Mouse (Mus musculus) lung, embryonic 15.5 days (tissue): Measurements from ENCODE around the gene Inpp5b. TPM values are rescaled to one million over a fixed set of nuclear protein-coding genes. Genes with fewer than 3 reads are reported as not detected.
"Not testable (repeated sequence)": the region's sequence is repeated elsewhere in the genome, so short reads cannot be mapped to it uniquely, and the experiment has no call there.

Experiments used
- ATAC-seq: fragments of 200-750 bp; cut with Nextera tagmentation; 2 replicates; pipeline ENCODE4 v1.8.0; 2017; ENCODE audit warnings: moderate number of reproducible peaks, borderline replicate concordance; ENCODE audit not compliant: low FRiP score, low TSS enrichment; ENCODE audit errors: extremely low read depth
- H3K27ac ChIP-seq: fragments of 300-500 bp; sonication (generic); 2 replicates; pipeline ENCODE4 v1.5.1; 2015; ENCODE audit warnings: moderate library complexity, mild to moderate bottlenecking, inconsistent platforms
- H3K27me3 ChIP-seq: fragments of 300-500 bp; sonication (generic); 2 replicates; pipeline ENCODE4 v1.6.1; 2015; ENCODE audit warnings: inconsistent platforms
- H3K36me3 ChIP-seq: fragments of 300-500 bp; sonication (generic); 2 replicates; pipeline ENCODE4 v1.6.1; 2015; ENCODE audit warnings: inconsistent platforms
- H3K4me1 ChIP-seq: fragments of 300-500 bp; sonication (generic); 2 replicates; pipeline ENCODE4 v1.6.1; 2015; ENCODE audit warnings: inconsistent platforms
- H3K4me2 ChIP-seq: fragments of 300-500 bp; sonication (generic); 2 replicates; pipeline ENCODE4 v1.6.1; 2015; ENCODE audit warnings: inconsistent platforms, mild to moderate bottlenecking, moderate library complexity
- H3K4me3 ChIP-seq: fragments of 300-500 bp; sonication (generic); 2 replicates; pipeline ENCODE4 v1.5.1; 2015; ENCODE audit warnings: mild to moderate bottlenecking, inconsistent platforms
- H3K9ac ChIP-seq: fragments of 300-500 bp; sonication (generic); 2 replicates; pipeline ENCODE4 v1.6.1; 2015; ENCODE audit warnings: inconsistent platforms
- H3K9me3 ChIP-seq: fragments of 300-500 bp; sonication (generic); 2 replicates; pipeline ENCODE4 v1.6.1; 2016; ENCODE audit warnings: inconsistent platforms
- WGBS: fragments of 180-500 bp; shearing (Covaris S2); methylation state at CpG from one replicate; pipeline ENCODE4 v1.1.7; 2015; 5-methylcytosine and 5-hydroxymethylcytosine counted together
- polyA plus RNA-seq: library from polyadenylated mRNA; unstranded; fragments of >200 nt; fragmentation: Nextera tagmentation; extraction: Ambion mirVana; gene quantifications from 2 replicates; pipeline ENCODE4 v1.2.1, GENCODE M21; 2015

Gene Inpp5b
- polyA plus RNA-seq, 1 experiment from 2014 or later, result 35.5 TPM

GRCm38 (mm10) chr4:124703881-124704796 lies 37.5 kb upstream of the Inpp5b start:
- Histone ChIP-seq H3K9ac (peak overlapping the region; percentile 13; the same call in 1 of the 2 replicates), H3K4me1 (peaks cover 75% of the 10 kb centered on the region), H3K27me3 (peaks cover under 1% of the 10 kb centered on the region; the same call in 1 of the 2 replicates), H3K27ac (peak overlapping the region; percentile 94), H3K4me3 (0 out of 2 replicates have a peak overlapping the region, but pooled peaks have one; percentile 7), H3K9me3 (no peaks in the 10 kb centered on the region), H3K36me3 (peaks cover 6% of the 10 kb centered on the region; the same call in 1 of the 2 replicates), H3K4me2 (peak overlapping the region; percentile 46)
- ATAC-seq, result no peak
- WGBS, result 9% methylated on average over 6 of the region's 6 CpGs

- no peaks in the 10 kb centered on the region for H3K9me3 ChIP-seq
- peaks cover 80% of the 10 kb centered on the region for H3K4me1 ChIP-seq
- H3K9ac ChIP-seq, result no peak overlapping the region
- WGBS, result 4% methylated on average over 11 of the region's 11 CpGs
- peaks cover 6% of the 10 kb centered on the region; the same call in 1 of the 2 replicates for H3K36me3 ChIP-seq
- ATAC-seq, result peak; percentile 17; the same call in 1 of the 2 replicates
- H3K27ac ChIP-seq, result peak overlapping the region; percentile 94
- no peaks in the 10 kb centered on the region for H3K27me3 ChIP-seq
- no peak overlapping the region for H3K4me3 ChIP-seq
- H3K4me2 ChIP-seq, result peak overlapping the region; percentile 46
These were observed 36.7 kb upstream of the Inpp5b start for GRCm38 (mm10) chr4:124704797-124705474.

GRCm38 (mm10) chr4:124705661-124706269 lies 35.9 kb upstream of the Inpp5b start:
- H3K4me2 ChIP-seq, result 0 out of 2 replicates have a peak overlapping the region, but pooled peaks have one; percentile 46
- peaks cover 82% of the 10 kb centered on the region for H3K4me1 ChIP-seq
- H3K4me3 ChIP-seq, result no peak overlapping the region
- H3K9ac ChIP-seq, result no peak overlapping the region
- H3K9me3 ChIP-seq, result no peaks in the 10 kb centered on the region
- H3K27me3 ChIP-seq, result no peaks in the 10 kb centered on the region
- H3K27ac ChIP-seq, result peak overlapping the region; percentile 94
- no peak for ATAC-seq
- 77% methylated on average over 23 of the region's 23 CpGs for WGBS
- peaks cover 6% of the 10 kb centered on the region; the same call in 1 of the 2 replicates for H3K36me3 ChIP-seq

GRCm38 (mm10) chr4:124707381-124708199 lies 34.1 kb upstream of the Inpp5b start:
- 86% methylated on average over 25 of the region's 25 CpGs for WGBS
- ATAC-seq, H3K4me3 ChIP-seq, H3K9me3 ChIP-seq, H3K9ac ChIP-seq, H3K36me3 ChIP-seq, H3K27me3 ChIP-seq, H3K4me2 ChIP-seq: not testable (repeated sequence)
- Histone ChIP-seq H3K4me1 (peaks cover 66% of the 10 kb centered on the region), H3K27ac (peak overlapping the region; percentile 97)

- ATAC-seq, H3K9ac ChIP-seq, H3K27me3 ChIP-seq, H3K36me3 ChIP-seq, H3K9me3 ChIP-seq: not testable (repeated sequence)
- Histone ChIP-seq H3K4me3 (peak overlapping the region; percentile 40; the same call in 1 of the 2 replicates), H3K27ac (peak overlapping the region; percentile 97), H3K4me2 (peak overlapping the region; percentile 67), H3K4me1 (peaks cover 63% of the 10 kb centered on the region)
- 0% methylated on average over 1 of the region's 1 CpGs for WGBS
These were observed 33.5 kb upstream of the Inpp5b start for GRCm38 (mm10) chr4:124708200-124708517.

- H3K27ac ChIP-seq, result peak overlapping the region; percentile 97
- no peaks in the 10 kb centered on the region for H3K9me3 ChIP-seq
- no peaks in the 10 kb centered on the region for H3K27me3 ChIP-seq
- peaks cover 57% of the 10 kb centered on the region for H3K4me1 ChIP-seq
- H3K36me3 ChIP-seq, result peaks cover 6% of the 10 kb centered on the region; the same call in 1 of the 2 replicates
- H3K4me2 ChIP-seq, result peak overlapping the region; percentile 67
- peak; percentile 91 for ATAC-seq
- peak overlapping the region; percentile 32 for H3K9ac ChIP-seq
- peak overlapping the region; percentile 40 for H3K4me3 ChIP-seq
- under 1% methylated on average over 40 of the region's 41 CpGs for WGBS
These were observed 32.9 kb upstream of the Inpp5b start for GRCm38 (mm10) chr4:124708518-124709477.

GRCm38 (mm10) chr4:124709961-124710446 lies 31.6 kb upstream of the Inpp5b start:
- Histone ChIP-seq H3K9ac (no peak overlapping the region), H3K4me1 (peaks cover 45% of the 10 kb centered on the region), H3K4me3 (peak overlapping the region; percentile 18), H3K27ac (peak overlapping the region; percentile 97), H3K9me3 (no peaks in the 10 kb centered on the region), H3K27me3 (no peaks in the 10 kb centered on the region), H3K36me3 (peaks cover 6% of the 10 kb centered on the region; the same call in 1 of the 2 replicates), H3K4me2 (peak overlapping the region; percentile 67)
- WGBS, result 3% methylated on average over 18 of the region's 18 CpGs
- ATAC-seq, result no peak

GRCm38 (mm10) chr4:124710776-124711291 lies 30.8 kb upstream of the Inpp5b start:
- Histone ChIP-seq H3K4me2 (peak overlapping the region; percentile 67; the same call in 1 of the 2 replicates), H3K36me3 (peaks cover 10% of the 10 kb centered on the region; the same call in 1 of the 2 replicates), H3K4me1 (peaks cover 44% of the 10 kb centered on the region), H3K27ac (no peak overlapping the region; the same call in none of the 2 replicates), H3K4me3 (no peak overlapping the region), H3K9me3 (no peaks in the 10 kb centered on the region), H3K27me3 (no peaks in the 10 kb centered on the region), H3K9ac (no peak overlapping the region)
- 8% methylated on average over 5 of the region's 5 CpGs for WGBS
- no peak for ATAC-seq

- no peak overlapping the region for H3K9ac ChIP-seq
- no peaks in the 10 kb centered on the region for H3K9me3 ChIP-seq
- H3K36me3 ChIP-seq, result peaks cover 17% of the 10 kb centered on the region; the same call in 1 of the 2 replicates
- no peak overlapping the region for H3K4me2 ChIP-seq
- no peaks in the 10 kb centered on the region for H3K27me3 ChIP-seq
- H3K27ac ChIP-seq, result no peak overlapping the region
- no peak for ATAC-seq
- no peak overlapping the region for H3K4me3 ChIP-seq
- H3K4me1 ChIP-seq, result peaks cover 43% of the 10 kb centered on the region
- WGBS, result 71% methylated on average over 6 of the region's 6 CpGs
These were observed 29.0 kb upstream of the Inpp5b start for GRCm38 (mm10) chr4:124712618-124713017.

- H3K9me3 ChIP-seq, H3K27me3 ChIP-seq, H3K27ac ChIP-seq, ATAC-seq, H3K4me2 ChIP-seq, H3K9ac ChIP-seq, H3K4me3 ChIP-seq: not testable (repeated sequence)
- H3K36me3 ChIP-seq, result peaks cover 28% of the 10 kb centered on the region
- peaks cover 32% of the 10 kb centered on the region for H3K4me1 ChIP-seq
- 67% methylated on average over 5 of the region's 5 CpGs for WGBS
These were observed 27.8 kb upstream of the Inpp5b start for GRCm38 (mm10) chr4:124713850-124714249.
